Mouse (Mus musculus) heart, adult 2 months (tissue): ENCODE data around the gene Tssk2. TPM values are rescaled to one million over a fixed set of nuclear protein-coding genes. Genes with fewer than 3 reads are reported as not detected.

Experiments used
- DNase-seq, 2 experiments: peaks; one replicate each; pipeline ENCODE4 v3.0.0; 2021
- H3K27ac ChIP-seq: fragments of 200-600 bp; 2 replicates; pipeline ENCODE4 v1.8.1; 2022
- H3K27me3 ChIP-seq: fragments of 200-500 bp; 2 replicates; pipeline ENCODE4 v1.6.1; 2012; ENCODE audit warnings: mild to moderate bottlenecking, low read length, inconsistent platforms, mixed read lengths; ENCODE audit not compliant: control insufficient read depth, insufficient read depth
- H3K36me3 ChIP-seq: fragments of 200-500 bp; 2 replicates; pipeline ENCODE4 v1.6.1; 2012; ENCODE audit warnings: low read length, inconsistent platforms; ENCODE audit not compliant: control insufficient read depth, insufficient read depth
- H3K4me1 ChIP-seq: fragments of 200-500 bp; 2 replicates; pipeline ENCODE4 v1.6.1; 2011; ENCODE audit warnings: low read length; ENCODE audit not compliant: control insufficient read depth, insufficient read depth
- H3K4me3 ChIP-seq: fragments of 200-600 bp; 2 replicates; pipeline ENCODE4 v1.8.1; 2022
- H3K79me2 ChIP-seq: fragments of 200-500 bp; replicated peaks from 2 replicates; pipeline ENCODE4 v1.6.1; 2012; ENCODE audit warnings: mild to moderate bottlenecking, inconsistent platforms, low read length, moderate library complexity, mixed read lengths; ENCODE audit not compliant: control insufficient read depth, insufficient read depth
- H3K9ac ChIP-seq: fragments of 200-500 bp; 2 replicates; pipeline ENCODE4 v1.6.1; 2012; ENCODE audit warnings: low read depth, mild to moderate bottlenecking, control low read depth, inconsistent platforms, low read length, mixed read lengths
- CTCF ChIP-seq: fragments of 200-600 bp; IDR thresholded peaks from 2 replicates; pipeline ENCODE4 v1.8.1; 2022; ENCODE audit warnings: antibody characterized with exemption, mild to moderate bottlenecking, moderate library complexity
- EP300 ChIP-seq: fragments of 200-500 bp; IDR thresholded peaks from 2 replicates; pipeline ENCODE4 v1.6.1; 2011; ENCODE audit warnings: low read depth, low read length, control low read depth; ENCODE audit not compliant: insufficient read depth
- POLR2A ChIP-seq: fragments of 200-500 bp; IDR thresholded peaks from 2 replicates; pipeline ENCODE4 v1.6.1; 2011; ENCODE audit warnings: mild to moderate bottlenecking, low read depth, low read length, control low read depth; ENCODE audit not compliant: insufficient read depth
- WGBS: fragments of 180-500 bp; shearing (Covaris S2); methylation state at CpG from one replicate; pipeline ENCODE4 v1.1.7; 2018; 5-methylcytosine and 5-hydroxymethylcytosine counted together
- intact Hi-C: fragments of 180-260 bp; cut with DNase I; formaldehyde crosslinking; loops from one replicate; pipeline ENCODE4 v1.15.1; 2025
- polyA plus RNA-seq: library from polyadenylated mRNA; depleted of rRNA; stranded (reverse); fragments of >200 nt; gene quantifications from 2 replicates; pipeline ENCODE4 v1.2.3, GENCODE M21; 2012
- total RNA-seq, 2 experiments: library from RNA; stranded (reverse); gene quantifications; 2 replicates each; pipeline ENCODE4 v1.2.3; 2021

Tssk2 gene
- total and polyA plus RNA-seq, 3 experiments = 0.33 TPM; not detected in 2

GRCm38 (mm10) chr16:17875174-17875573 is 23.3 kb upstream of the Tssk2 start:
- Histone ChIP-seq H3K4me1 (peaks cover 4% of the 10 kb centered on the region), H3K27me3 (no peaks in the 10 kb centered on the region), H3K79me2 (peaks cover 12% of the 10 kb centered on the region), H3K36me3 (peaks cover 2% of the 10 kb centered on the region; the same call in 1 of the 2 replicates), H3K9ac (no peak overlapping the region), H3K27ac (no peak overlapping the region), H3K4me3 (no peak overlapping the region)
- intact Hi-C loops = no loop called here
- DNase-seq = peak; percentile 15 to 32
- WGBS = 45% methylated on average over 4 of the region's 4 CpGs
- TF ChIP-seq CTCF = no peak
- TF ChIP-seq EP300 = no peak
- no peak for TF ChIP-seq POLR2A

GRCm38 (mm10) chr16:17876096-17876495 is 22.3 kb upstream of the Tssk2 start:
- Histone ChIP-seq H3K27ac (no peak overlapping the region), H3K79me2 (peaks cover 14% of the 10 kb centered on the region), H3K4me3 (no peak overlapping the region), H3K4me1 (peaks cover 4% of the 10 kb centered on the region), H3K36me3 (peaks cover 2% of the 10 kb centered on the region; the same call in 1 of the 2 replicates), H3K27me3 (no peaks in the 10 kb centered on the region), H3K9ac (no peak overlapping the region)
- intact Hi-C loops = no loop called here
- 98% methylated on average over 1 of the region's 1 CpGs for WGBS
- no peak for TF ChIP-seq CTCF
- TF ChIP-seq EP300 = no peak
- TF ChIP-seq POLR2A = no peak
- no peak for DNase-seq

GRCm38 (mm10) chr16:17879571-17879970 is 18.9 kb upstream of the Tssk2 start:
- no peak overlapping the region for H3K9ac ChIP-seq

DNA sequence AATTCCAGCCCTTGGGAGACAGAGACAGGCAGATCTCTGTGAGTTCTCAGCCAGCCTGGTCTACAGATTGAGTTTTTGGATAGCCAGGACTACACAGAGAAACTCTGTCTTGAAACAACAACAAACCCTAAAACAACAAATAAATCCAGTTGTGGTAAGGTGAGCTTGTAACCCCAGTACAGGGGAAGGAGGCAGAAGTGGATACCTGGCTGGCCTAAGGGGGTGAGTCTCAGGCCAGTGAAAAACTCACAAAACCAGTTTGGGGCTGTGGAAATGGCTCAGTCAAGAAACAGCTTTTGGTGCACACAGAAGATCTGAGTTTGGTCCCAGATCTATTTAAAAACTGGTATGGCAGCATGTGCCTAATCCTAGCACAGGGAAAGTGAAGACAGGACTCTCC is 16.2 kb upstream of the Tssk2 start:
- Histone ChIP-seq H3K4me1 (peaks cover 16% of the 10 kb centered on the region), H3K79me2 (peaks cover 33% of the 10 kb centered on the region), H3K27ac (no peak overlapping the region), H3K36me3 (peaks cover 5% of the 10 kb centered on the region), H3K27me3 (no peaks in the 10 kb centered on the region), H3K9ac (no peak overlapping the region), H3K4me3 (no peak overlapping the region)
- TF ChIP-seq POLR2A (no peak), EP300 (no peak), CTCF (no peak)
- intact Hi-C loops = no loop called here
- DNase-seq = no peak

More at GRCm38 (mm10) chr16:17879571-17879970, 18.9 kb upstream of the Tssk2 start:
- WGBS = 83% methylated on average over 4 of the region's 4 CpGs
- Histone ChIP-seq H3K27me3 (no peaks in the 10 kb centered on the region), H3K79me2 (peaks cover 27% of the 10 kb centered on the region), H3K27ac (no peak overlapping the region), H3K36me3 (peaks cover 5% of the 10 kb centered on the region), H3K4me3 (no peak overlapping the region), H3K4me1 (peaks cover 16% of the 10 kb centered on the region)
- intact Hi-C loops = no loop called here
- no peak for TF ChIP-seq EP300
- no peak for TF ChIP-seq CTCF
- TF ChIP-seq POLR2A = no peak
- DNase-seq = no peak

GRCm38 (mm10) chr16:17884116-17884515 is 14.3 kb upstream of the Tssk2 start:
- H3K4me1 ChIP-seq = peaks cover 16% of the 10 kb centered on the region
- H3K9ac ChIP-seq = no peak overlapping the region
- TF ChIP-seq EP300 (no peak), POLR2A (no peak), CTCF (no peak)
- no peak overlapping the region for H3K27ac ChIP-seq
- peaks cover 3% of the 10 kb centered on the region for H3K36me3 ChIP-seq
- peaks cover 29% of the 10 kb centered on the region for H3K79me2 ChIP-seq
- no peaks in the 10 kb centered on the region for H3K27me3 ChIP-seq
- intact Hi-C loops = no loop called here
- no peak overlapping the region for H3K4me3 ChIP-seq
- 67% methylated on average over 6 of the region's 6 CpGs for WGBS
- DNase-seq = no peak

DNA sequence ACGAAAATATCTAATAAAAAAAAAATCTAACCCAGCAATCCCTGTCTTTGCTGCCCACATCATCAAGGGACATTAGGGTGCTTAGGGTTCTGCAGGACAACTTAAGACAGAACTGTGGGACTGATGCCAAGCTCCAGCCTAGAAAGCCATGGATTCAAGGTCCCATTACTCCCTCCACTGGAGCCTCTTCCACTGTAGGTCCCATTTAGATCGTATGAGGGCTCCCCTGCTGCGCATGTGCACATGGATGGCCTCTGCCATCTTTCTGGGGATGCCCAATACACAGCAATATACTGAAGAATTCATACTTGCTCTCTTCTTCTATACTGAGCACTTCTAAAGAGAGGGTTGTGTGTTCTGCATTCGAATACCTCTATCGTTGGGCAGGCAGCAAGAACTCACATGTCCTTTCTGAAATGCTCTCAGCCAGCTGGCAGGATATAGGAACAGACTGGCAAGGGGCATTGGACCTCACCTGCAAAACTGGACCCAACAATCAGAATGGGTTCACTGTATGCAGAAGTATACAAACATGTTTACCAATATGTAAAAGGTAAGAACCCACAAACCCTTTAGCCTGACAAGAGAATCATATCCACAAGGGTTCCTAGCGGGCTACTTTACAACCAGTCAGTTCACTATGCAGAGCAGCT is 8.6 kb upstream of the Tssk2 start:
- peaks cover 13% of the 10 kb centered on the region for H3K79me2 ChIP-seq
- no peak overlapping the region for H3K9ac ChIP-seq
- intact Hi-C loops = no loop called here
- H3K27me3 ChIP-seq = no peaks in the 10 kb centered on the region
- TF ChIP-seq CTCF (no peak), EP300 (no peak), POLR2A (no peak)
- no peak overlapping the region for H3K27ac ChIP-seq
- H3K36me3 ChIP-seq = peaks cover 3% of the 10 kb centered on the region; the same call in 1 of the 2 replicates
- H3K4me3 ChIP-seq = no peak overlapping the region
- 81% methylated on average over 6 of the region's 6 CpGs for WGBS
- DNase-seq = no peak
- H3K4me1 ChIP-seq = peaks cover 10% of the 10 kb centered on the region
